Mouse (Mus musculus) heart, postnatal 36 days (tissue): Measurements from ENCODE around the gene Cst6. TPM values are rescaled to one million over a fixed set of nuclear protein-coding genes. Genes with fewer than 3 reads are reported as not detected.

Experiments
- DNase-seq, 2 experiments: peaks; one replicate each; pipeline ENCODE4 v3.0.0; 2021 to 2022
- intact Hi-C: fragments of 180-260 bp; cut with DNase I; formaldehyde crosslinking; loops from one replicate; pipeline ENCODE4 v1.15.1; 2025
- total RNA-seq, 2 experiments: library from RNA; stranded (reverse); gene quantifications; 2 replicates each; pipeline ENCODE4 v1.2.3; 2021

The Cst6 gene
- total RNA-seq, 2 experiments from 2014 or later, result 9.5 to 10.2 TPM

DNA sequence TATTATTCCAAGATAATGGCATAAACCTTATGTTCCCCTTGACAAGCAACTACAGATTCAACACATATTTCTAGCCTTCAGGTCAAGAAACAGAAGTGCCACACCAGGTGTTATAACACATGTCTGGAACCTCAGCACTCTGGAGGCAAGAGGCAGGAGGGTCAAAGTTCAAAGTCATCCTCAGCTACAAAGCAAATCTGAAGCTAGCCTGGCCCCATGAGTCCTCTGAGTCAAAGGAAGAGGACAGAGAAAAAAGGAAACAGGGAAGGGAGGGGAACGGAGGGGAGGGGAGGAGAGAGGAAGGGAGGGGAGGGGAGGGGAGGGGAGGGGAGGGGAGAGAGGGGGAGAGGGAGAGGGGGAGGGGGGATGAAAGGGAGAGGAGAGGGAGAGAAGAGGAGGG is 6.7 kb upstream of the Cst6 start:
- intact Hi-C loops, result no loop called here
- no peak for DNase-seq

- intact Hi-C loops, result no loop called here
- DNase-seq, result no peak
Measured at GRCm38 (mm10) chr19:5353609-5354008, 4.2 kb upstream of the Cst6 start.

DNA sequence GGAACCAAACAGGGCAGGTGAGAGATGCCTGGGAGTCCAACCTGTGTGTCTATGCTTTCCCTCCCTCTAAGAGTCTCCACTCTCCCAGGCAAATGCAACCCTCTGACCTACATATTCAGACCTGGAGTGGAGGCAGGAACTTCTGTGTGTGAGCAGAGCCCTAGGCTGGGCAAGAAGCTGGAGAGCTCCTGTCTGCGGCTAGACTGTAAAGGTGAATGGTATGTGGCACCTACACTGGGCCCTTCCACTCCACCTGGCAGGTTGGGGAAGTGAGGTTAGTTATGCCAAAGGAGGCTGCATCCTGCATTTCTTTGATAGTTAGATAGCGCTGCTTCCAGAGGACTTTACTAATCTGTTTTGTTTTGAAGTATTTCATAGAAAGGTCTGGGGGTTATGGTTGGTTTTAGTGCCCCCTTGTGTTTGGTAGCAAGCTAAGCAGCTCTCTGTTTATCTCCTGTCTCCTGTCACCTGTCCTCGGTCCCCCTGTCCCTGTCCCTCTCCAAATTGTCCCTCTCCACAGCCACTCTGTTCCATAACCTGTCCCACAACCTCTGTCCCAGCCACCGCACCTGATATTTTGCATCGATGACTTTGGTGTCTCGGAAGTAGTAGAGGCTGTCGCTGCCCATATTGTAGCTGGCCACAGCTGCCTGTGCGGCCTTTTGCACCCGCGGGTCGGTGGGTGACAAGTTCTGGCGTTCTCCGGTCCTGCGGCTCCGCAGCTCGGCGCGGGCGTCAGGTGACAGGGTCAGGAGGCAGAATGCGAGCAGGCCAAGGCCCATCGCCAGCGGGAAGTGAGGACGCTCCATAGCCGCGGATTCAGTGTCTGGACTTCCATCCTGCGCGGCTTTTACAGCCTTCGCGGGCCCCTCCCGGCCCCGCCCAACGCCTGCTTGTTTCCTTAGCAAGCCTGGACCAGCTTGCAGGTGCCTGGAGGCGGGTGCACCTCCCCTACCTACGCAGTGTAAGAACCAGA is 560 bp downstream of the Cst6 start:
- DNase-seq, result peak; percentile 26 to 50
- intact Hi-C loops, result loop anchor here (1.0 to 5.0 kb wide), 3 partner anchors 12 to 152 kb away; no protein-coding TSS in a partner anchor

DNA sequence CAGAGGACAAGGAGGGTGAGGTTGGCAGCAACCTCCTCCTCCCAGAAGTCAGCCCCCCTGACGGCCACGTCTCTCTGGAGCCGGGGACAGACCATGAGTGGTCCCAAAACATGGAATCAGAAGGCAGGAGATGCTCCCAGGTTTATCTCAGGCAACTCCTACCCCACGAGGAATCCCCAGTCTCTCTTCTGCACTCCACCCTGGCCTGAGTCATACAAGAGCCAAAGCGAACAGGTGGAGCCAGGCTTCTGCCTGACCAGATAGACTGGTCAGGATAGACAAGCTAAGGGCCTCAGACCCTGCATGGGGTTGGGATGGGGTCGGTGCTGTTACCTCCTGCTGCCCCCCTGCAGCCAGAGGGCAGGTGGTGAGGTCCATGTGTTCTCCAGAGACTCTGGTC is 1.3 kb downstream of the Cst6 start:
- DNase-seq, result no peak
- intact Hi-C loops, result loop anchor here (1.0 to 5.0 kb wide), 3 partner anchors 11 to 151 kb away; no protein-coding TSS in a partner anchor

DNA sequence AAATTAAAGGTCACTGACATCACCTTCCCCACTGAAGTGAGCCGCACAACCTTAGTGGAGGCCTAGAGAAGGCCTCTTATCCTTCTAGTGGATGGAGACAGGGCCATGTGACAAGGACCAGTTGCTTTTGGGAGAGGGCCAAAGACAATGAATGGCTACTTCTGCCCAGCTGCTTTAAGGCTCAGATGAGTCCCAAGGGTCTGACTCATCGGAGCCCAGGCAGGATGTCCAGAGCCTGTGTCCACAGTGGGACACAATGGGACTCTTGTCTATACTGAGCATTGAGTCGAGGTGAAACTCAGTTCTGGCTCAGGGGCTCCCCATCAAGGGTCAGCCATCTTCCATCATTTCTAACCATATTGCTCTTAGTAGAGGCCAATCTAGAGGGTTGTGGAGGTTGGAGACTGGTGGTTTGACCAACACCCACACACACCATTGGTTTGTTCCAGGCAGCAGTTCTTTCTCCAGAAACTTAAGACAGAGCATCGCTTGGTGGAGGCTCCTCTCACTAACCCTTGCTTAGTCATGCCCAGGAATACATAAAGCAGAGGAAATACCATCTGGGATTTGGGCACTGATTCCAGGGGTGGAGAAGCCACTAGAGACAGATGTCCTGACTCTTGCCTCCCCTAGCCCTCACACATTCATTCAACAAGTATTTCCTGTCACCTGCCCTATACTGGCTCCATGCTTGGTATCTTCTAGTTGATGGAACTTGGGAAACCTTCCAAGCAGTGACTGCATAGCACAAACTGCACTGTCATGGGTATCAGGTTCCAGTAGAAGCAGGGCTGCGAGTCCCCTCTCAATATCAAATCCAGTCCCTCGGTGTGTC is 3.9 kb downstream of the Cst6 start:
- peak; percentile 34 to 53 for DNase-seq
- intact Hi-C loops, result loop anchor here (5.0 kb wide), 1 partner anchor 148 kb away; no protein-coding TSS in a partner anchor

GRCm38 (mm10) chr19:5341360-5341759 is 8.0 kb downstream of the Cst6 start:
- DNase-seq, result peak; percentile 25 to 31
- intact Hi-C loops, result no loop called here

DNA sequence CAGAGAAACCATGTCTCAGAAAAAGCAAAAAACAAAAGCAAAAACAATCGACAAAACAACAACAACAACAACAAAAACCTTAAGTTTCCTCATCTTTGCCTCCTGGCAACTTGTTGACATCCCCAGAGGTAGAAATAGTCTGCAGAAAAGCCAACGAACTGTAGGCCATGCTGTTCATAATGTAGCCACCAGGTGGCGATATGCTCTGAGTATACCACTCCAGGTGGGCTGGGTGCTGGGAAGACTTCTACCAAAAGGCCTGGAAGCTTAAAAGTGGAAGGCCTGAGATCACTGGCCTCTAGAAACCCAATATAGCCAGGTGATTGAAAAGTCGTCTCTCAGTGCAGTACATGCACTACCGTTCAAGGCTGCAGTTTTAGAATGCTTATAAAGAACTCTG is 11.4 kb downstream of the Cst6 start:
- intact Hi-C loops, result loop anchor here (1.0 to 5.0 kb wide), 3 partner anchors 10 to 89 kb away; partner anchors contain the start of gene AI837181
- DNase-seq, result peak; percentile 80 to 86

- intact Hi-C loops, result loop anchor here (5.0 kb wide), 1 partner anchor 92 kb away; the partner anchor contains the start of gene AI837181
Measured at GRCm38 (mm10) chr19:5335441-5335840, 13.9 kb downstream of the Cst6 start, which contains the start of gene Catsper1. Gene Catsper1, plus strand, starts transcription at chr19:5335741.

GRCm38 (mm10) chr19:5334741-5335140 is 14.6 kb downstream of the Cst6 start:
- DNase-seq, result no peak
- intact Hi-C loops, result loop anchor here (5.0 kb wide), 1 partner anchor 93 kb away; the partner anchor contains the start of gene AI837181

More at GRCm38 (mm10) chr19:5335441-5335840, 13.9 kb downstream of the Cst6 start, which contains the start of gene Catsper1:
- DNase-seq, result no peak

- intact Hi-C loops, result no loop called here
- no peak for DNase-seq
Measured at GRCm38 (mm10) chr19:5327970-5328369, 21.4 kb downstream of the Cst6 start.

DNA sequence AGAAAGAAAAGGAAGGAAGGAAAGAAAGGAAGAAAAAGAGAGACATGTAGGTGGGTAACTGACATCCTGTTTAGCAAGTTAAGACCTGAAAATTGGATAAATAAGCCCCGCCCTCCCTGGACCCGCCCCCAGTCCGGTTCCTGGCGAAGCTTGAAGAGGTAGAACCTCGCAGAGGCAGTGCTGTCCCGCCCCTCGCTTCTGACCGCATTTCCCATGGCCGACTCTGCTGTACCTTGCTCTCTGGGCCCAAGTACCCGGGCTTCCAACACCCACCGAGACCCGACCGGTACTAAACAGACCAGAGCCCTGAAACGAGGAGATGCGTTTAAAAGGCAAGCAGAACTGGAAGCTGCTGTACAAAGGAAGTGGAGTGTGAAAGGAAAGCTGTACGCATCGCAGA is 25.6 kb downstream of the Cst6 start:
- no peak for DNase-seq
- intact Hi-C loops, result no loop called here

- intact Hi-C loops, result no loop called here
- DNase-seq, result no peak
Measured at GRCm38 (mm10) chr19:5313189-5313588, 36.2 kb downstream of the Cst6 start.

- DNase-seq, result no peak
- intact Hi-C loops, result no loop called here
Measured at GRCm38 (mm10) chr19:5309025-5309424, 40.3 kb downstream of the Cst6 start.

- intact Hi-C loops, result no loop called here
- peak in 1 of 2 experiments; percentile 31 for DNase-seq
Measured at GRCm38 (mm10) chr19:5306968-5307734, 42.2 kb downstream of the Cst6 start.

DNA sequence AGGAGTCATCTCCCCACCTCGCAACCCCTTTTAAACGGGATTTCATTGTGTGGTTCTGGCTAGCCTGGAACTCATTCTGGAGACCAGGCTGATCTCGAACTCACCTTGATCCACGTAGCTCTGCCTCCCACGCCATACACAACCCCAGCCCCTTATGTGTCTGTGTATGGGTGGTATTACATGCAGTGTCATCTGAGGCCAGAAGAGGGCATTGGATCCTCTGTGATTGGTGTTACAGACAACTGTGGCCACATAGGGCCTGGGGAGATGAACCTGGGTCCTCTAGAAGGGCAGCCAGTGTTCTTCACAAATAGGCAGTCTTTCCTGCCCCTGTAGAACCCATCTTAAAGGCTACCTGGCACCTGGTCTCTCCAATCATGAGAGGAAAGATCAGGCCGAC is 43.1 kb downstream of the Cst6 start:
- intact Hi-C loops, result no loop called here

DNA sequence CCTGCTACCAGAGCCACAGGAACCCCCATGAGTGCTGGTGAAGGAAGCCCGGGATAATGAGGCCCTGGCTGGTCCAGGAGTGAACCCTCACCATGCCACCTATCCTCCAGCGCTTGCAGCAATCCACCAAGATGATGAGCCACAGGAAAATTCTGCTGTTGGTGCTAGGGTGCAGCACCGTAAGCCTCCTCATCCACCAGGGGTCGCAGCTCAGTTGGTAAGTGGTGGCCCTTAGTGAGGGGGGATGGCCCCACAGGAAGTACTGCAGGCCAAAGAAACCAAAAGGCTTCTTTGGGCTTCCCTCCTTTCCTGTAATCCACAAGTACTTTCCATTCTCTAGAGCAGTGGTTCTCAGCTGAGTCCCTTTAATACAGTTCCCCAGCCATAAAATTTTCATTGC is 46.9 kb downstream of the Cst6 start:
- intact Hi-C loops, result no loop called here
- peak in 1 of 2 experiments; percentile 61 for DNase-seq

More for the DNA sequence above, 43.1 kb downstream of the Cst6 start:
- DNase-seq, result no peak

- intact Hi-C loops, result loop anchor here (2.0 kb wide), 1 partner anchor 48 kb away; the partner anchor contains the start of gene Cst6
- no peak for DNase-seq
Measured at GRCm38 (mm10) chr19:5300588-5300987, 48.8 kb downstream of the Cst6 start.

GRCm38 (mm10) chr19:5297903-5298800 is 51.2 kb downstream of the Cst6 start, which contains the start of gene Gal3st3:
Gene Gal3st3, plus strand, starts transcription at chr19:5298331.
- intact Hi-C loops, result no loop called here

DNA sequence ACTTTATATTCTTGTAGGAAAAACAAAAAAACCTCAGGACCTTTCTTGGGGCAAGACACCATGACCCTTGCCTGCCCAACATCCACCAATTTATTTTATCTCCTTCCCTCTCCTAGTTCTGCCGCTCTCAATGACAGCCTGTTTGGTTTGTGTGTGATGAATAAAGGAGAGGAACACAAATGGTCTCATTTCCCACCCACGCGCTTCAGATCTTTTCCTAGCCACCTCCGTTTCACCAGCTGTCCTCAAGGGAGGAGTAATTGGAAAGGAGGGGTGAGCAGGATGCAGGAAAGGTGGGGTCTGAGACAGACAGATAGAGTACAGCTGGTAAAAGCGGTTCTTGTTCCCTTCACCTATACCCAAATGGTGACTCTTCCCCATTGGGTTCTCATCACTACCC is 52.7 kb downstream of the Cst6 start:
- DNase-seq, result no peak
- intact Hi-C loops, result no loop called here

More at GRCm38 (mm10) chr19:5297903-5298800, 51.2 kb downstream of the Cst6 start, which contains the start of gene Gal3st3:
- DNase-seq, result no peak
